Mouse (Mus musculus) spleen, adult 18-20 months (tissue): Measurements from ENCODE around the gene Fkbp6.
A peak's percentile ranks its signal among the peaks of the same experiment; 100 is the strongest.
"Not testable (repeated sequence)": the region's sequence is repeated elsewhere in the genome, so short reads cannot be mapped to it uniquely, and the experiment has no call there.

Experiments
- DNase-seq, 2 experiments: peaks; one replicate each; pipeline ENCODE4 v3.0.0; 2022; ENCODE audit warnings: mixed read lengths in 2 of 2

Fkbp6 gene

GRCm38 (mm10) chr5:135349862-135350261 is at the start of gene Fkbp6:
TSS of gene Fkbp6 (minus strand) at chr5:135350044.
- DNase-seq = no peak

- no peak for DNase-seq
These were observed 49.5 kb upstream of the Fkbp6 start for GRCm38 (mm10) chr5:135399382-135399781.

- DNase-seq = peak in 1 of 2 experiments; percentile 54
These were observed 46.0 kb upstream of the Fkbp6 start for GRCm38 (mm10) chr5:135395826-135396225.

- DNase-seq = peak; percentile 70 to 79
These were observed 44.4 kb upstream of the Fkbp6 start, which contains the start of gene Pom121 for GRCm38 (mm10) chr5:135394004-135394823. TSS of gene Pom121 (minus strand) at chr5:135394546.

GRCm38 (mm10) chr5:135383771-135384170 is 33.9 kb upstream of the Fkbp6 start:
- DNase-seq = no peak

GRCm38 (mm10) chr5:135382746-135383145 is 32.9 kb upstream of the Fkbp6 start:
- DNase-seq = no peak

GRCm38 (mm10) chr5:135381356-135381925 is 31.6 kb upstream of the Fkbp6 start:
- DNase-seq = no peak

GRCm38 (mm10) chr5:135380681-135381080 is 30.8 kb upstream of the Fkbp6 start:
- no peak for DNase-seq

GRCm38 (mm10) chr5:135376341-135376740 is 26.5 kb upstream of the Fkbp6 start:
- DNase-seq = no peak

GRCm38 (mm10) chr5:135375167-135375566 is 25.3 kb upstream of the Fkbp6 start:
- DNase-seq = no peak

- no peak for DNase-seq
These were observed 23.8 kb upstream of the Fkbp6 start for GRCm38 (mm10) chr5:135373601-135374000.

- no peak for DNase-seq
These were observed 21.4 kb upstream of the Fkbp6 start for GRCm38 (mm10) chr5:135371195-135371594.

- DNase-seq = peak; percentile 85 to 95
These were observed 20.2 kb upstream of the Fkbp6 start, which contains the start of gene Nsun5 for GRCm38 (mm10) chr5:135369787-135370654. TSS of gene Nsun5 (plus strand) at chr5:135369953.

- DNase-seq = not testable (repeated sequence)
These were observed 19.4 kb upstream of the Fkbp6 start for GRCm38 (mm10) chr5:135369196-135369595.

- DNase-seq = no peak
These were observed 18.5 kb upstream of the Fkbp6 start for GRCm38 (mm10) chr5:135368312-135368711.

- no peak for DNase-seq
These were observed 18.0 kb upstream of the Fkbp6 start for GRCm38 (mm10) chr5:135367841-135368240.

- DNase-seq = no peak
These were observed 13.7 kb upstream of the Fkbp6 start for GRCm38 (mm10) chr5:135363540-135363939.

GRCm38 (mm10) chr5:135362572-135362971 is 12.7 kb upstream of the Fkbp6 start:
- no peak for DNase-seq

GRCm38 (mm10) chr5:135359772-135360171 is 9.9 kb upstream of the Fkbp6 start:
- no peak for DNase-seq

GRCm38 (mm10) chr5:135357556-135357955 is 7.7 kb upstream of the Fkbp6 start:
- DNase-seq = peak; percentile 25 to 32

GRCm38 (mm10) chr5:135356090-135356489 is 6.2 kb upstream of the Fkbp6 start:
- no peak for DNase-seq

GRCm38 (mm10) chr5:135353564-135353963 is 3.7 kb upstream of the Fkbp6 start:
- no peak for DNase-seq

- no peak for DNase-seq
These were observed 3.2 kb upstream of the Fkbp6 start, which contains the start of gene Trim50 for GRCm38 (mm10) chr5:135352995-135353394. TSS of gene Trim50 (plus strand) at chr5:135353295.
